Mouse (Mus musculus): ENCODE data around the gene Sphkap. TPM values are rescaled to one million over a fixed set of nuclear protein-coding genes. Genes with fewer than 3 reads are reported as not detected.

Gene Sphkap
- polyA plus RNA-seq, 1 experiment from 2014 or later = not detected

- H3K4me3 ChIP-seq (ENCODE audit: low read depth, low read length) = no peak overlapping the region
- WGBS (ENCODE audit: insufficient replicate concordance) = 80% methylated on average over 9 of the region's 9 CpGs
- H3K36me3 ChIP-seq (replicated peaks; ENCODE audit: insufficient read depth, low read length) = no peaks in the 10 kb centered on the region
- TF ChIP-seq CTCF (IDR thresholded peaks at IDR 0.05; ENCODE audit: low read depth) (no peak), EP300 (IDR thresholded peaks at IDR 0.05; ENCODE audit: low read depth) (no peak)
- H3K4me2 ChIP-seq (ENCODE audit: low read depth, low read length) = no peak overlapping the region
- H3K9ac ChIP-seq (replicated peaks) = no peak overlapping the region
- H3K4me1 ChIP-seq (ENCODE audit: insufficient read depth) = no peaks in the 10 kb centered on the region
- ATAC-seq = no peak
- H3K27ac ChIP-seq (ENCODE audit: low read depth) = no peak overlapping the region
- no peak for DNase-seq
- H3K9me3 ChIP-seq (ENCODE audit: low read length) = no peaks in the 10 kb centered on the region
- H3K27me3 ChIP-seq (ENCODE audit: insufficient read depth, low read length) = no peaks in the 10 kb centered on the region
These were observed 131.4 kb downstream of the Sphkap start for GRCm38 (mm10) chr1:83276637-83277036.

- Histone ChIP-seq H3K36me3 (replicated peaks; ENCODE audit: insufficient read depth, low read length) (no peaks in the 10 kb centered on the region), H3K9ac (replicated peaks) (no peak overlapping the region), H3K4me2 (ENCODE audit: low read depth, low read length) (no peak overlapping the region), H3K4me3 (ENCODE audit: low read depth, low read length) (no peak overlapping the region), H3K27ac (ENCODE audit: low read depth) (no peak overlapping the region), H3K4me1 (ENCODE audit: insufficient read depth) (no peaks in the 10 kb centered on the region), H3K9me3 (ENCODE audit: low read length) (no peaks in the 10 kb centered on the region), H3K27me3 (ENCODE audit: insufficient read depth, low read length) (no peaks in the 10 kb centered on the region)
- WGBS (ENCODE audit: insufficient replicate concordance) = 66% methylated on average over 1 of the region's 1 CpGs
- DNase-seq = no peak
- no peak for ATAC-seq
- TF ChIP-seq EP300 (IDR thresholded peaks at IDR 0.05; ENCODE audit: low read depth) (no peak), CTCF (IDR thresholded peaks at IDR 0.05; ENCODE audit: low read depth) (no peak)
These were observed 156.3 kb downstream of the Sphkap start for GRCm38 (mm10) chr1:83251746-83252145.

GRCm38 (mm10) chr1:83248235-83248746, 159.7 kb downstream of the Sphkap start:
- DNase-seq (no peak), ATAC-seq (no peak)
- no peak overlapping the region for H3K9ac ChIP-seq (replicated peaks)
- WGBS (ENCODE audit: insufficient replicate concordance) = 85% methylated on average over 1 of the region's 1 CpGs
- H3K4me1 ChIP-seq (ENCODE audit: insufficient read depth) = no peaks in the 10 kb centered on the region
- H3K27me3 ChIP-seq (ENCODE audit: insufficient read depth, low read length) = no peaks in the 10 kb centered on the region
- no peak overlapping the region for H3K27ac ChIP-seq (ENCODE audit: low read depth)
- H3K36me3 ChIP-seq (replicated peaks; ENCODE audit: insufficient read depth, low read length) = no peaks in the 10 kb centered on the region
- no peaks in the 10 kb centered on the region for H3K9me3 ChIP-seq (ENCODE audit: low read length)
- TF ChIP-seq EP300 (IDR thresholded peaks at IDR 0.05; ENCODE audit: low read depth) (no peak), CTCF (IDR thresholded peaks at IDR 0.05; ENCODE audit: low read depth) (no peak)
- H3K4me2 ChIP-seq (ENCODE audit: low read depth, low read length) = no peak overlapping the region
- H3K4me3 ChIP-seq (ENCODE audit: low read depth, low read length) = no peak overlapping the region

GRCm38 (mm10) chr1:83227946-83228345, 180.1 kb downstream of the Sphkap start:
- DNase-seq = no peak
- Histone ChIP-seq H3K9ac (replicated peaks) (no peak overlapping the region), H3K27ac (ENCODE audit: low read depth) (no peak overlapping the region), H3K36me3 (replicated peaks; ENCODE audit: insufficient read depth, low read length) (no peaks in the 10 kb centered on the region), H3K4me2 (ENCODE audit: low read depth, low read length) (no peak overlapping the region), H3K4me1 (ENCODE audit: insufficient read depth) (no peaks in the 10 kb centered on the region), H3K4me3 (ENCODE audit: low read depth, low read length) (no peak overlapping the region), H3K27me3 (ENCODE audit: insufficient read depth, low read length) (no peaks in the 10 kb centered on the region), H3K9me3 (ENCODE audit: low read length) (no peaks in the 10 kb centered on the region)
- ATAC-seq = no peak
- TF ChIP-seq CTCF (IDR thresholded peaks at IDR 0.05; ENCODE audit: low read depth) (no peak), EP300 (IDR thresholded peaks at IDR 0.05; ENCODE audit: low read depth) (no peak)
- 69% methylated on average over 3 of the region's 3 CpGs for WGBS (ENCODE audit: insufficient replicate concordance)

GRCm38 (mm10) chr1:83224423-83224960, 183.5 kb downstream of the Sphkap start:
- no peaks in the 10 kb centered on the region for H3K36me3 ChIP-seq (replicated peaks; ENCODE audit: insufficient read depth, low read length)
- DNase-seq (no peak), ATAC-seq (no peak)
- no peaks in the 10 kb centered on the region for H3K27me3 ChIP-seq (ENCODE audit: insufficient read depth, low read length)
- TF ChIP-seq CTCF (IDR thresholded peaks at IDR 0.05; ENCODE audit: low read depth) (no peak), EP300 (IDR thresholded peaks at IDR 0.05; ENCODE audit: low read depth) (no peak)
- H3K4me2 ChIP-seq (ENCODE audit: low read depth, low read length) = no peak overlapping the region
- H3K4me3 ChIP-seq (ENCODE audit: low read depth, low read length) = no peak overlapping the region
- no peak overlapping the region for H3K9ac ChIP-seq (replicated peaks)
- no peaks in the 10 kb centered on the region for H3K4me1 ChIP-seq (ENCODE audit: insufficient read depth)
- H3K27ac ChIP-seq (ENCODE audit: low read depth) = no peak overlapping the region
- no peaks in the 10 kb centered on the region for H3K9me3 ChIP-seq (ENCODE audit: low read length)

- Histone ChIP-seq H3K27me3 (ENCODE audit: insufficient read depth, low read length) (no peaks in the 10 kb centered on the region), H3K9ac (replicated peaks) (no peak overlapping the region), H3K36me3 (replicated peaks; ENCODE audit: insufficient read depth, low read length) (no peaks in the 10 kb centered on the region), H3K4me1 (ENCODE audit: insufficient read depth) (no peaks in the 10 kb centered on the region), H3K4me2 (ENCODE audit: low read depth, low read length) (no peak overlapping the region), H3K27ac (ENCODE audit: low read depth) (no peak overlapping the region), H3K4me3 (ENCODE audit: low read depth, low read length) (no peak overlapping the region), H3K9me3 (ENCODE audit: low read length) (no peaks in the 10 kb centered on the region)
- ATAC-seq = no peak
- no peak for DNase-seq
- 58% methylated on average over 1 of the region's 1 CpGs for WGBS (ENCODE audit: insufficient replicate concordance)
- TF ChIP-seq EP300 (IDR thresholded peaks at IDR 0.05; ENCODE audit: low read depth) (no peak), CTCF (IDR thresholded peaks at IDR 0.05; ENCODE audit: low read depth) (peak; percentile 25; the same call in 1 of the 2 replicates)
These were observed 184.9 kb downstream of the Sphkap start for GRCm38 (mm10) chr1:83223072-83223471.
